Comparison of ENCODE assay signal across 20 mouse cellular contexts in genomic region chr16:5347151-5347550, GRCm38 (mm10).
"Had no signal": no experiment of that assay in that cellular context is flagged by ENCODE, and none has a peak within 500 bp of the region (broad histone marks: within the 10 kb centered on the region; RNA-seq: fewer than 3 reads in every experiment).

No protein-coding gene starts in this region.

- H3K27ac ChIP-seq: kidney, embryonic 15.5 days; left cerebral cortex, adult 2 months; liver, embryonic 13.5 days; midbrain, embryonic 12.5 days; neural tube, embryonic 12.5 days; neural tube, embryonic 15.5 days; stomach, postnatal 0 days had no signal

- H3K27me3 ChIP-seq: kidney, embryonic 15.5 days; liver, embryonic 13.5 days; neural tube, embryonic 12.5 days; neural tube, embryonic 15.5 days had no signal

- DNase-seq: kidney, adult 8-10 months; kidney, postnatal 10 days; kidney, postnatal 36 days; layer of hippocampus, postnatal 36 days; liver, embryonic 13.5 days; lung, adult 2 months; lung, postnatal 14 days; lung, postnatal 4 days; right cerebral cortex, adult 18-20 months; right cerebral cortex, postnatal 14 days; right cerebral cortex, postnatal 4 days; thymus, adult 2 months; thymus, postnatal 14 days; thymus, postnatal 4 days had no signal

- H3K36me3 ChIP-seq: kidney, embryonic 15.5 days; liver, embryonic 13.5 days; midbrain, embryonic 12.5 days; neural tube, embryonic 12.5 days; neural tube, embryonic 15.5 days had no signal

- H3K4me3 ChIP-seq: kidney, embryonic 15.5 days; left cerebral cortex, adult 2 months; liver, embryonic 13.5 days; midbrain, embryonic 12.5 days; neural tube, embryonic 12.5 days; neural tube, embryonic 15.5 days had no signal

- H3K9ac ChIP-seq: kidney, embryonic 15.5 days; liver, embryonic 13.5 days; midbrain, embryonic 12.5 days; neural tube, embryonic 12.5 days; neural tube, embryonic 15.5 days had no signal

- H3K9me3 ChIP-seq: kidney, embryonic 15.5 days; liver, embryonic 13.5 days; midbrain, embryonic 12.5 days; neural tube, embryonic 12.5 days; neural tube, embryonic 15.5 days had no signal

- H3K4me2 ChIP-seq: kidney, embryonic 15.5 days; liver, embryonic 13.5 days; midbrain, embryonic 12.5 days; neural tube, embryonic 12.5 days; neural tube, embryonic 15.5 days had no signal
